8 mouse cellular contexts compared by ENCODE assay signal in the genomic region with DNA sequence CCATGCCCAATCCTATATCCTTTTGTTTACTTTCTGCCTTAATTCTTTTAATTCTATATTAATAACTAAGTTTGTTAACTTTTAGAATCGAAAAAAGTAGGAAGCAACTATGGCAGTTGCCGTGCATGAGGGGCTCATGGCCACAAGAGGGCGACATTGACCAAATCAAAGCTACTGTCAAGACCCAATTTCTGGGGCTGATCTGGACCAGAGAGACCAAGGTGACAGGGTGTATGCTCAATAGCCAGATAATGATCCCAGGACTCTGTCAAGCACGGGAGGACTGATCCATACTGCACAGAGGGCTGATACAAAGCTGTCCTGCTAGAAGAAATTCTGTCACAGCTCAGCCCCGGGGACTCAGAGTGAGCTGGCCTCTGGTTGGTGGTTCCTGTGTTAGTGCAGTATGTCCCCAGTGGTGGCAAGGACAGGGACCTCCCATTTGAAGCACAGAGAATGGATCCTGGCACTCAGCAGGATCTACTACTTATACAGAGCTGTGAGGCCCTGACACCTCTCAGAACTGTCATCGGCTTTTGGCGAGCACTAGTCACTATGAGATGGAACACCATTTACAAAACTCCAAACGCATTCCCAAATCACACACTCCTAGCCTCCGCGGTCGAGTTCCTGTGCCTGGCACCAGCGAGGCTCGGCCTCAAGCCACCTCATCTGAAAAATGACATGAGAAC. TPM values are rescaled to one million over a fixed set of nuclear protein-coding genes. Genes with fewer than 3 reads are reported as not detected.
DNase-seq lines count a peak whose midpoint lies in the region; ATAC-seq and TF ChIP-seq lines count a peak whose summit lies in the region.

No protein-coding gene starts in this region.

- TF ChIP-seq EP300 in heart, adult 2 months (IDR thresholded peaks at IDR 0.05; ENCODE audit: insufficient read depth, low read depth, low read length), result peak; percentile 62; the same call in 1 of the 2 replicates

- no peaks in the 10 kb centered on the region for H3K27me3 ChIP-seq in heart, adult 2 months (ENCODE audit: control insufficient read depth, insufficient read depth, low read length)
- no peaks in the 10 kb centered on the region for H3K27me3 ChIP-seq in liver, embryonic 13.5 days

- no peaks in the 10 kb centered on the region for H3K36me3 ChIP-seq in heart, adult 2 months (ENCODE audit: control insufficient read depth, insufficient read depth, low read length)
- peaks cover 21% of the 10 kb centered on the region for H3K36me3 ChIP-seq in liver, embryonic 13.5 days

- H3K4me3 ChIP-seq in heart, adult 2 months, result no peak overlapping the region
- H3K4me3 ChIP-seq in liver, embryonic 13.5 days (replicated peaks), result no peak overlapping the region
- no peak overlapping the region for H3K4me3 ChIP-seq in olfactory bulb, adult 2 months (ENCODE audit: insufficient read depth, low read depth, low read length)

- no peak overlapping the region for H3K4me2 ChIP-seq in liver, embryonic 13.5 days

- no peak for TF ChIP-seq POLR2A in heart, adult 2 months (IDR thresholded peaks at IDR 0.05; ENCODE audit: insufficient read depth, low read depth, low read length)
- TF ChIP-seq POLR2A in olfactory bulb, adult 2 months (IDR thresholded peaks at IDR 0.05; ENCODE audit: insufficient read depth, low read depth, low read length), result no peak

- H3K4me1 ChIP-seq in heart, adult 2 months (ENCODE audit: control insufficient read depth, insufficient read depth, low read length), result no peaks in the 10 kb centered on the region; the same call in 1 of the 2 replicates
- H3K4me1 ChIP-seq in liver, embryonic 13.5 days (replicated peaks), result peaks cover 7% of the 10 kb centered on the region
- H3K4me1 ChIP-seq in olfactory bulb, adult 2 months (ENCODE audit: control insufficient read depth, insufficient read depth, low read length), result no peaks in the 10 kb centered on the region

- no peak overlapping the region for H3K9ac ChIP-seq in heart, adult 2 months (ENCODE audit: low read depth, low read length)
- H3K9ac ChIP-seq in liver, embryonic 13.5 days, result no peak overlapping the region

- 58% methylated on average over 13 of the region's 13 CpGs for WGBS in heart, adult 2 months
- 60% methylated on average over 13 of the region's 13 CpGs for WGBS in liver, embryonic 13.5 days (ENCODE audit: insufficient replicate concordance)
- 65% methylated on average over 13 of the region's 13 CpGs for WGBS in olfactory bulb, adult 2 months

- no peak overlapping the region for H3K27ac ChIP-seq in heart, adult 2 months
- no peak overlapping the region for H3K27ac ChIP-seq in liver, embryonic 13.5 days
- no peak overlapping the region for H3K27ac ChIP-seq in olfactory bulb, adult 2 months (ENCODE audit: insufficient read depth, low read depth, low read length)

- H3K9me3 ChIP-seq in liver, embryonic 13.5 days (replicated peaks), result no peaks in the 10 kb centered on the region

- ATAC-seq in liver, embryonic 13.5 days (ENCODE audit: low read depth), result no peak

- no peaks in the 10 kb centered on the region for H3K79me2 ChIP-seq in heart, adult 2 months (replicated peaks; ENCODE audit: control insufficient read depth, insufficient read depth, low read length)

- DNase-seq in A20 (ENCODE audit: low read depth, low spot score) (peak; percentile 76), adipocyte (ENCODE audit: low spot score) (peak; percentile 67)
- DNase-seq in embryo, embryonic 10 days (ENCODE audit: low spot score), result peak; percentile 88
- DNase-seq in heart, adult 2 months, result peak; percentile 67 to 76
- DNase-seq in kidney, adult 9 months, result peak; percentile 75
- DNase-seq in liver, embryonic 13.5 days, result peak; percentile 17
- DNase-seq in thymus, adult 18-20 months, result peak; percentile 32 to 36

- intact Hi-C loops in heart, adult 2 months (cut with DNase I), result loop anchor here (2.0 to 10.0 kb wide), 2 partner anchors 148 to 234 kb away; partner anchors contain the start of gene Wdr5

- peak; percentile 95 for TF ChIP-seq CTCF in heart, adult 2 months (IDR thresholded peaks at IDR 0.05)
- peak; percentile 72 for TF ChIP-seq CTCF in olfactory bulb, adult 2 months (IDR thresholded peaks at IDR 0.05; ENCODE audit: insufficient read depth, low read depth, low read length)

RNA-seq across cellular contexts. Expression of gene Sardh, which starts 32.9 kb away (rescaled TPM):
- total RNA-seq in heart, adult 2 months (2021), result 1 to 10 TPM; 4.7 to 6.5 TPM
- 18.0 and 19.1 TPM in 2 replicates for polyA plus RNA-seq in heart, adult 2 months (2012; rRNA removed)
- polyA plus RNA-seq in liver, embryonic 13.5 days (2015; fragmentation: Nextera tagmentation; extraction: Ambion mirVana), result 36.1 and 40.3 TPM in 2 replicates
- not detected in 2 replicates for polyA plus RNA-seq in olfactory bulb, adult 2 months (2012; ENCODE audit: insufficient read depth, insufficient read length, low replicate concordance, missing spikeins)

Comparison
In these comparisons a context has a peak if more than half of its experiments do, and no peak if none do; other contexts are left out.
1. DNase-seq: peak in every context shown above with its lines; median percentile 88 in embryo, embryonic 10 days; 76 in A20; 75 in kidney, adult 9 months; 72 in heart, adult 2 months; 67 in adipocyte; 34 in thymus, adult 18-20 months; 17 in liver, embryonic 13.5 days.
2. RNA of gene Sardh, which starts 32.9 kb away (polyA plus RNA-seq): 36.1 to 40.3 TPM in liver, embryonic 13.5 days and 18.0 to 19.1 TPM in heart, adult 2 months; not detected in olfactory bulb, adult 2 months; every median in the first group is over 10 times any median in the second.